In the genomic region with DNA sequence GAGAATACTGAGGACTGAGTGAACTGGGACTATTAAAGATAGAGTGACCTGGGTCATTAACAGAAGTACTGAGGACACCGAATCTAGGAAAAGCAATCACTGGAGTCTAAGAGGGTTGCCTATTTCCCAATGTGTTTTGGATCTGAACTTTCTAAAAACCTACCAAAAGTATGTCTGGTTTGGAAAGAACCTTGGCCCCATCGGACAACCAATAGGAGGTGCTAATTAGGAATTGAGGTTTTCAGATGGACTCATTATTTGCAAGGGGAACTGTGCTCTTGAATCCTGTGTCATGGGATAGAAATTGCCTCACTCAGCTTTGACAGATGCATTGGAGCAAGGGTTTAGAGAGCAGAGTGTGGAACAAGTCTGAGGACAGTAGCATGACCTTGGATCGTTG, we compare ENCODE assay signal across 27 mouse cellular contexts. TPM values are rescaled to one million over a fixed set of nuclear protein-coding genes. Genes with fewer than 3 reads are reported as not detected.
DNase-seq lines count a peak whose midpoint lies in the region; ATAC-seq and TF ChIP-seq lines count a peak whose summit lies in the region.
"Had no signal": no experiment of that assay in that cellular context is flagged by ENCODE, and none has a peak within 500 bp of the region (broad histone marks: within the 10 kb centered on the region; RNA-seq: fewer than 3 reads in every experiment).

No protein-coding gene starts in this region.

- H3K9ac ChIP-seq in liver, adult 2 months (ENCODE audit: low read depth, low read length) = no peak overlapping the region
- no peak overlapping the region for H3K9ac ChIP-seq in liver, postnatal 0 days (replicated peaks)
- H3K9ac ChIP-seq in liver, embryonic 11.5 days (ENCODE audit: low read depth, low read length) = no peak overlapping the region

- H3K79me2 ChIP-seq in liver, adult 2 months (ENCODE audit: control insufficient read depth, insufficient read depth, low read length) = no peaks in the 10 kb centered on the region; the same call in 1 of the 2 replicates

- H3K4me2 ChIP-seq in liver, postnatal 0 days (ENCODE audit: low read depth, low read length) = no peak overlapping the region
- H3K4me2 ChIP-seq in liver, embryonic 11.5 days = no peak overlapping the region

- no peak for TF ChIP-seq CTCF in kidney, adult 2 months (conservative IDR thresholded peaks at IDR 0.05; ENCODE audit: insufficient read depth, insufficient read length, low read depth, low read length)
- TF ChIP-seq CTCF in liver, adult 2 months (IDR thresholded peaks at IDR 0.05; ENCODE audit: low read depth, low read length) = no peak
- TF ChIP-seq CTCF in liver, postnatal 0 days (IDR thresholded peaks at IDR 0.05; ENCODE audit: low read depth) = no peak

- H3K9me3 ChIP-seq in liver, postnatal 0 days (ENCODE audit: low read length) = no peaks in the 10 kb centered on the region
- H3K9me3 ChIP-seq in liver, embryonic 11.5 days (ENCODE audit: control insufficient read depth, low read length) = no peaks in the 10 kb centered on the region
- H3K9me3 ChIP-seq: G1E had no signal

- 81% methylated on average over 3 of the region's 3 CpGs for WGBS in kidney, adult 2 months
- 25% methylated on average over 3 of the region's 3 CpGs for WGBS in liver, adult 2 months
- WGBS in liver, postnatal 0 days (ENCODE audit: insufficient replicate concordance) = 80% methylated on average over 3 of the region's 3 CpGs
- WGBS in liver, embryonic 11.5 days = 90% methylated on average over 3 of the region's 3 CpGs

- no peak for TF ChIP-seq EP300 in liver, postnatal 0 days (IDR thresholded peaks at IDR 0.05; ENCODE audit: low read depth)

- H3K4me1 ChIP-seq in kidney, adult 2 months (ENCODE audit: control insufficient read depth, insufficient read depth, low read length) = peaks cover 9% of the 10 kb centered on the region; the same call in 1 of the 2 replicates
- peaks cover 29% of the 10 kb centered on the region for H3K4me1 ChIP-seq in liver, adult 2 months (ENCODE audit: control insufficient read depth, insufficient read depth, low read length)
- no peaks in the 10 kb centered on the region; the same call in 1 of the 2 replicates for H3K4me1 ChIP-seq in liver, postnatal 0 days (ENCODE audit: insufficient read depth)
- H3K4me1 ChIP-seq in liver, embryonic 11.5 days (replicated peaks; ENCODE audit: control insufficient read depth, insufficient read depth, low read length) = no peaks in the 10 kb centered on the region

- H3K27ac ChIP-seq in kidney, adult 2 months (ENCODE audit: insufficient read depth, low read depth, low read length) = peak overlapping the region; percentile 90
- H3K27ac ChIP-seq in liver, adult 2 months (replicated peaks; ENCODE audit: insufficient read depth, low read depth, low read length) = peak overlapping the region; percentile 83
- H3K27ac ChIP-seq in liver, postnatal 0 days (ENCODE audit: low read depth) = peak overlapping the region; percentile 30; the same call in 1 of the 2 replicates
- no peak overlapping the region for H3K27ac ChIP-seq in liver, embryonic 11.5 days (ENCODE audit: low read depth, low read length)

- peak; percentile 53 for DNase-seq in heart, adult 11 months
- no peak for DNase-seq in heart, postnatal 25 days (ENCODE audit: low spot score)
- DNase-seq in kidney, adult 2 months = no peak
- DNase-seq in kidney, adult 9 months = no peak
- DNase-seq in liver, adult 2 months (ENCODE audit: extremely low read depth, low read depth, low spot score) = peak; percentile 94
- DNase-seq in liver = no peak
- DNase-seq in liver, postnatal 0 days = no peak
- DNase-seq in liver, embryonic 11.5 days (ENCODE audit: low spot score) = no peak
- DNase-seq: adrenal gland, adult 2 months; adrenal gland, adult 8-10 months; adrenal gland, postnatal 10 days; adrenal gland, postnatal 14 days; adrenal gland, postnatal 25 days; adrenal gland, postnatal 36 days; B cell, adult 2 months; cerebellum, adult 11 months; cerebellum, adult 11-12 months had no signal

- intact Hi-C loops in heart, postnatal 25 days (cut with DNase I) = no loop called here

- no peak for TF ChIP-seq POLR2A in kidney, adult 2 months (IDR thresholded peaks at IDR 0.05; ENCODE audit: low read depth, low read length)
- TF ChIP-seq POLR2A in liver, adult 2 months (IDR thresholded peaks at IDR 0.05; ENCODE audit: extremely low read depth, insufficient read depth, low read length) = no peak

- no peaks in the 10 kb centered on the region for H3K36me3 ChIP-seq in kidney, adult 2 months (ENCODE audit: control insufficient read depth, insufficient read depth, low read length)
- no peaks in the 10 kb centered on the region for H3K36me3 ChIP-seq in liver, adult 2 months (ENCODE audit: control insufficient read depth, insufficient read depth, low read length)
- H3K36me3 ChIP-seq in liver, postnatal 0 days (replicated peaks; ENCODE audit: insufficient read depth, low read length) = no peaks in the 10 kb centered on the region
- H3K36me3 ChIP-seq in liver, embryonic 11.5 days (ENCODE audit: control insufficient read depth, insufficient read depth, low read length) = no peaks in the 10 kb centered on the region
- H3K36me3 ChIP-seq: G1E had no signal

- no peak for ATAC-seq in liver, postnatal 0 days
- no peak for ATAC-seq in liver, embryonic 11.5 days (replicated peaks; ENCODE audit: low FRiP score)
- ATAC-seq: activated CD4-positive, CD25-positive, alpha-beta regulatory T cell, adult 4 months; CD4-positive, CD25-positive, alpha-beta regulatory T cell, adult 4 months; Patski had no signal

- no peaks in the 10 kb centered on the region for H3K27me3 ChIP-seq in kidney, adult 2 months (replicated peaks; ENCODE audit: control insufficient read depth, insufficient read depth, low read length)
- H3K27me3 ChIP-seq in liver, adult 2 months (ENCODE audit: control insufficient read depth, insufficient read depth, low read length) = no peaks in the 10 kb centered on the region
- no peaks in the 10 kb centered on the region for H3K27me3 ChIP-seq in liver, postnatal 0 days (ENCODE audit: insufficient read depth, low read length)
- no peaks in the 10 kb centered on the region for H3K27me3 ChIP-seq in liver, embryonic 11.5 days (replicated peaks; ENCODE audit: control insufficient read depth, insufficient read depth, low read length)
- H3K27me3 ChIP-seq: CH12.LX, Patski had no signal

- H3K4me3 ChIP-seq in kidney, adult 2 months (ENCODE audit: insufficient read depth, low read depth, low read length) = no peak overlapping the region
- H3K4me3 ChIP-seq in liver, adult 2 months (ENCODE audit: insufficient read depth, low read depth, low read length) = no peak overlapping the region; the same call in 1 of the 2 replicates
- H3K4me3 ChIP-seq in liver, postnatal 0 days (ENCODE audit: low read depth, low read length) = no peak overlapping the region
- no peak overlapping the region for H3K4me3 ChIP-seq in liver, embryonic 11.5 days (ENCODE audit: low read depth, low read length)

RNA-seq across cellular contexts. Expression of gene Gm33543, which starts 1.5 kb away (rescaled TPM):
- total RNA-seq in heart, postnatal 25 days (2021) = 1 to 10 TPM; 2.5 to 3.8 TPM
- 1.6 and 1.9 TPM in 2 replicates for polyA plus RNA-seq in kidney, adult 2 months (2012; rRNA removed)
- 24.2 and 31.1 TPM in 2 replicates for total RNA-seq in liver, adult 2 months (2014; rRNA removed)
- polyA plus RNA-seq in liver, adult 2 months (2012; rRNA removed) = 4.6 and 7.3 TPM in 2 replicates
- 1.2 and 1.4 TPM in 2 replicates for polyA plus RNA-seq in liver, postnatal 0 days (2015; fragmentation: Nextera tagmentation; extraction: Ambion mirVana)
- not detected in 2 replicates for polyA plus RNA-seq in liver, embryonic 11.5 days (2014; fragmentation: Nextera tagmentation; extraction: Ambion mirVana)
- total RNA-seq: adrenal gland, adult 18-20 months; adrenal gland, adult 2 months; adrenal gland, adult 8-10 months; adrenal gland, postnatal 25 days; adrenal gland, postnatal 36 days; CH12.LX; ES-E14; MEL had no signal
- polyA plus RNA-seq: activated CD4-positive, CD25-positive, alpha-beta regulatory T cell, adult 4 months; adrenal gland, adult 2 months; brain, embryonic 14.5 days; C2C12; CD4-positive, CD25-positive, alpha-beta regulatory T cell, adult 4 months; G1E; Patski had no signal

Comparison
In these comparisons a context has a peak if more than half of its experiments do, and no peak if none do; other contexts are left out.
1. DNase-seq: peak in heart, adult 11 months (single experiment) and liver, adult 2 months (single experiment); none in heart, postnatal 25 days (single experiment), kidney, adult 2 months (single experiment), kidney, adult 9 months (single experiment), liver (single experiment), liver, postnatal 0 days (single experiment) and liver, embryonic 11.5 days (single experiment).